Mouse (Mus musculus): ENCODE results near the gene Zan. TPM values are rescaled to one million over a fixed set of nuclear protein-coding genes. Genes with fewer than 3 reads are reported as not detected.

The Zan gene
- total and polyA plus RNA-seq, 3 experiments = 0.15 TPM; not detected in 2

DNA sequence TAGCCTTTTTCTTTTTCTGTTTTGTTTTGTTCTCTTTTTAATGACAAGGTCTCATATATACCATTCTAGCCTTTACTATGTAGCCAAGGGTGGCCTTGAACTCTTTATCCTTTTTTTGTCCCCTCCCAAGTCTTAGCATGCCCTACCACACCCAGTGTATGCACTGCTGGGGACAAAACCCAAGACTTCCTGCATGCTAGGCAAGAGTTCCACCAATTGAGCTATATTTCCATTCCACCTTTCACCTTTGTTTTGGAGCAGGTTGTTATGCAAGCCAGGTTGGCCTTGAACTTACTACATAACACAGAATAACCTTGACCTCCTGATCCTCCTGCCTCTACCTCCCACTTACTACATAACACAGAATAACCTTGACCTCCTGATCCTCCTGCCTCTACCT lies 31.3 kb downstream of the Zan start:
- H3K9ac ChIP-seq (ENCODE audit: control insufficient read depth, low read depth, low read length, poor library complexity, severe bottlenecking) = no peak overlapping the region
- no peaks in the 10 kb centered on the region for H3K36me3 ChIP-seq (ENCODE audit: control insufficient read depth in 1 of 2, insufficient read depth in 2 of 2, low read length in 2 of 2)
- H3K27ac ChIP-seq (ENCODE audit: control insufficient read depth, low read depth, low read length) = no peak overlapping the region
- TF ChIP-seq USF1 (IDR thresholded peaks at IDR 0.05; ENCODE audit: low read depth, low read length) (no peak), CTCF (IDR thresholded peaks at IDR 0.05 in 2 of 3, conservative IDR thresholded peaks at IDR 0.05 in 1 of 3; ENCODE audit: control insufficient read depth in 1 of 3, insufficient read depth in 1 of 3, low read depth in 2 of 3, low read length in 3 of 3, poor library complexity in 1 of 3, severe bottlenecking in 1 of 3) (no peak), KAT2A (conservative IDR thresholded peaks at IDR 0.05; ENCODE audit: low read depth, low read length) (no peak), ZC3H11A (IDR thresholded peaks at IDR 0.05; ENCODE audit: low read depth, low read length) (no peak), RCOR1 (IDR thresholded peaks at IDR 0.05; ENCODE audit: low read depth, low read length) (no peak), ZMIZ1 (IDR thresholded peaks at IDR 0.05; ENCODE audit: low read depth, low read length) (no peak), TAL1 (IDR thresholded peaks at IDR 0.05; ENCODE audit: low read length) (no peak), POLR2AphosphoS2 (IDR thresholded peaks at IDR 0.05; ENCODE audit: low read length) (no peak), GATA1 (IDR thresholded peaks at IDR 0.05; ENCODE audit: low read depth, low read length) (no peak)
- H3K79me2 ChIP-seq (ENCODE audit: control insufficient read depth, insufficient read depth, low read length, poor library complexity) = no peaks in the 10 kb centered on the region
- no peaks in the 10 kb centered on the region for H3K4me1 ChIP-seq (ENCODE audit: control insufficient read depth in 1 of 2, insufficient read depth in 2 of 2, low read length in 2 of 2)
- DNase-seq (ENCODE audit: low read depth, low spot score) = no peak
- H3K4me3 ChIP-seq (ENCODE audit: control insufficient read depth in 1 of 2, insufficient read depth in 1 of 2, low read depth in 2 of 2, low read length in 2 of 2) = no peak overlapping the region
- H3K9me3 ChIP-seq (replicated peaks; ENCODE audit: insufficient read depth, low read length) = no peaks in the 10 kb centered on the region
- H3K27me3 ChIP-seq (ENCODE audit: control insufficient read depth in 1 of 2, insufficient read depth in 2 of 2, low read length in 2 of 2) = peaks cover 2 to 6% of the 10 kb centered on the region in 2 experiments

- Histone ChIP-seq H3K9me3 (replicated peaks; ENCODE audit: insufficient read depth, low read length) (no peaks in the 10 kb centered on the region), H3K27ac (ENCODE audit: control insufficient read depth, low read depth, low read length) (no peak overlapping the region), H3K4me3 (ENCODE audit: control insufficient read depth in 1 of 2, insufficient read depth in 1 of 2, low read depth in 2 of 2, low read length in 2 of 2) (no peak overlapping the region), H3K4me1 (ENCODE audit: control insufficient read depth in 1 of 2, insufficient read depth in 2 of 2, low read length in 2 of 2) (no peaks in the 10 kb centered on the region), H3K36me3 (ENCODE audit: control insufficient read depth in 1 of 2, insufficient read depth in 2 of 2, low read length in 2 of 2) (no peaks in the 10 kb centered on the region), H3K27me3 (ENCODE audit: control insufficient read depth in 1 of 2, insufficient read depth in 2 of 2, low read length in 2 of 2) (0 out of 4 replicates have a peak, but pooled peaks cover 0 to 1% of the 10 kb centered on the region in 2 experiments), H3K9ac (ENCODE audit: control insufficient read depth, low read depth, low read length, poor library complexity, severe bottlenecking) (no peak overlapping the region), H3K79me2 (ENCODE audit: control insufficient read depth, insufficient read depth, low read length, poor library complexity) (no peaks in the 10 kb centered on the region)
- DNase-seq (ENCODE audit: low read depth, low spot score) = peak; percentile 37
- TF ChIP-seq ZC3H11A (IDR thresholded peaks at IDR 0.05; ENCODE audit: low read depth, low read length) = no peak
- no peak for TF ChIP-seq MAX (IDR thresholded peaks at IDR 0.05; ENCODE audit: low read length)
- TF ChIP-seq SIN3A (IDR thresholded peaks at IDR 0.05; ENCODE audit: low read length) = no peak
- TF ChIP-seq GATA1 (IDR thresholded peaks at IDR 0.05; ENCODE audit: low read depth, low read length) = no peak
- no peak for TF ChIP-seq CTCF (IDR thresholded peaks at IDR 0.05 in 2 of 3, conservative IDR thresholded peaks at IDR 0.05 in 1 of 3; ENCODE audit: control insufficient read depth in 1 of 3, insufficient read depth in 1 of 3, low read depth in 2 of 3, low read length in 3 of 3, poor library complexity in 1 of 3, severe bottlenecking in 1 of 3)
- no peak for TF ChIP-seq ZNF384 (IDR thresholded peaks at IDR 0.05; ENCODE audit: low read depth, low read length)
- TF ChIP-seq UBTF (IDR thresholded peaks at IDR 0.05; ENCODE audit: borderline replicate concordance, insufficient read depth, low read depth, low read length) = no peak
- TF ChIP-seq BHLHE40 (IDR thresholded peaks at IDR 0.05; ENCODE audit: borderline replicate concordance, low read depth, low read length) = no peak
- TF ChIP-seq POLR2A (IDR thresholded peaks at IDR 0.05; ENCODE audit: control insufficient read depth in 1 of 2, insufficient read depth in 1 of 2, low read depth in 1 of 2, low read length in 2 of 2, poor library complexity in 1 of 2) = no peak
- no peak for TF ChIP-seq USF1 (IDR thresholded peaks at IDR 0.05; ENCODE audit: low read depth, low read length)
- no peak for TF ChIP-seq TBP (IDR thresholded peaks at IDR 0.05; ENCODE audit: low read depth, low read length)
- TF ChIP-seq HCFC1 (IDR thresholded peaks at IDR 0.05; ENCODE audit: low read depth, low read length) = no peak
- TF ChIP-seq RCOR1 (IDR thresholded peaks at IDR 0.05; ENCODE audit: low read depth, low read length) = no peak
- no peak for TF ChIP-seq MYC (IDR thresholded peaks at IDR 0.05; ENCODE audit: low read depth, low read length)
- TF ChIP-seq ZMIZ1 (IDR thresholded peaks at IDR 0.05; ENCODE audit: low read depth, low read length) = no peak
- no peak for TF ChIP-seq MEF2A (IDR thresholded peaks at IDR 0.05; ENCODE audit: extremely low read depth, insufficient replicate concordance, low read depth, low read length, poor library complexity, severe bottlenecking)
- TF ChIP-seq CHD1 (IDR thresholded peaks at IDR 0.05; ENCODE audit: low read depth, low read length) = no peak
- no peak for TF ChIP-seq MYB (IDR thresholded peaks at IDR 0.05; ENCODE audit: low read depth, low read length)
These were observed 36.5 kb downstream of the Zan start for GRCm38 (mm10) chr5:137440216-137440855.
